Mouse (Mus musculus) megakaryocyte, embryonic 14.5 days (primary cell): ENCODE results near the gene Cdkn2d.

ENCODE experiments used
- FLI1 ChIP-seq: IDR thresholded peaks from 2 replicates; pipeline ENCODE4 v1.6.1; 2012; ENCODE audit warnings: low read length, inconsistent platforms, mixed read lengths
- GATA1 ChIP-seq: IDR thresholded peaks from 3 replicates; pipeline ENCODE4 v1.6.1; 2012; ENCODE audit warnings: mixed read lengths, low read length, inconsistent platforms, borderline replicate concordance

DNA sequence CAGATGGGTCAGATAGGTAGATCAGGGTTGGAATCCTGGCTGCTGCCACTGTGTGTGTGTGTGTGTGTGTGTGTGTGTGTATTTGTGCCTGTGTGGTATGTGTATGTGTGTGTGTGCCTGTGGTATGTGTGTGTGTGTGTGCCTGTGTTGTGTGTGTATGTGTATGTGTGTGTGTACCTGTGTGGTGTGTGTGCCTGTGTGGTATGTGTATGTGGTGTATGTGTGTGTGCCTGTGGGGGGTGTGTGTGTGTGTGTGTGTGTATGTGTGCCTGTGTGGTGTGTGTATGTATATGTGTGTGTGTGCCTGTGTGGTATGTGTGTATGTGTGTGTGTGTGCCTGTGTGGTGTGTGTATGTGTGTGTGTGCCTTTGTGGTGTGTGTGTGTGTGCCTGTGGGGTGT is 36.5 kb downstream of the Cdkn2d start:
- TF ChIP-seq GATA1 (no peak), FLI1 (no peak)
